Mouse (Mus musculus) embryonic fibroblast, embryonic 13.5 days (primary cell): ENCODE results near the gene Nup62.

Source experiments
- CTCF ChIP-seq: IDR thresholded peaks from 2 replicates; pipeline ENCODE4 v1.5.1; 2011; ENCODE audit warnings: mild to moderate bottlenecking, control low read depth, low read length, moderate library complexity, borderline replicate concordance; ENCODE audit not compliant: insufficient read depth
- POLR2A ChIP-seq: IDR thresholded peaks from 2 replicates; pipeline ENCODE4 v1.6.1; 2011; ENCODE audit warnings: low read depth, mild to moderate bottlenecking, control low read depth, low read length, moderate library complexity

GRCm38 (mm10) chr7:44859896-44860295 lies 44.0 kb downstream of the Nup62 start:
- TF ChIP-seq POLR2A (no peak), CTCF (no peak)
